Mouse (Mus musculus) liver, adult 2 months (tissue): ENCODE data around the gene Hsf2bp. TPM values are rescaled to one million over a fixed set of nuclear protein-coding genes. Genes with fewer than 3 reads are reported as not detected.

Source experiments
- DNase-seq: peaks from one replicate; pipeline ENCODE4 v3.0.0-alpha.2; 2011; ENCODE audit warnings: low read depth, low spot score; ENCODE audit errors: extremely low read depth
- H3K27ac ChIP-seq: fragments of 200-500 bp; replicated peaks from 2 replicates; pipeline ENCODE4 v1.5.1; 2012; ENCODE audit warnings: low read depth, mild to moderate bottlenecking, control low read depth, inconsistent platforms, low read length; ENCODE audit not compliant: insufficient read depth
- H3K27me3 ChIP-seq: fragments of 200-500 bp; 2 replicates; pipeline ENCODE4 v1.6.1; 2012; ENCODE audit warnings: mild to moderate bottlenecking, moderate library complexity, low read length, inconsistent platforms; ENCODE audit not compliant: control insufficient read depth, insufficient read depth
- H3K36me3 ChIP-seq: fragments of 200-500 bp; 2 replicates; pipeline ENCODE4 v1.6.1; 2012; ENCODE audit warnings: low read length, inconsistent platforms; ENCODE audit not compliant: control insufficient read depth, insufficient read depth
- H3K4me1 ChIP-seq: fragments of 200-500 bp; 2 replicates; pipeline ENCODE4 v1.6.1; 2011; ENCODE audit warnings: low read length; ENCODE audit not compliant: control insufficient read depth, insufficient read depth
- H3K4me3 ChIP-seq: fragments of 200-500 bp; 2 replicates; pipeline ENCODE4 v1.5.1; 2011; ENCODE audit warnings: low read depth, mild to moderate bottlenecking, control low read depth, low read length, moderate library complexity; ENCODE audit not compliant: insufficient read depth
- H3K79me2 ChIP-seq: fragments of 200-500 bp; 2 replicates; pipeline ENCODE4 v1.6.1; 2012; ENCODE audit warnings: inconsistent platforms, mild to moderate bottlenecking, low read length, moderate library complexity; ENCODE audit not compliant: control insufficient read depth, insufficient read depth
- H3K9ac ChIP-seq: fragments of 200-500 bp; 2 replicates; pipeline ENCODE4 v1.6.1; 2012; ENCODE audit warnings: low read depth, mild to moderate bottlenecking, control low read depth, inconsistent platforms, low read length
- CTCF ChIP-seq: fragments of 200-500 bp; IDR thresholded peaks from 2 replicates; pipeline ENCODE4 v1.5.1; 2011; ENCODE audit warnings: low read depth, low read length, control low read depth
- POLR2A ChIP-seq: fragments of 200-500 bp; IDR thresholded peaks from 2 replicates; pipeline ENCODE4 v1.6.1; 2011; ENCODE audit warnings: low read length, control low read depth; ENCODE audit not compliant: insufficient read depth; ENCODE audit errors: extremely low read depth
- WGBS: fragments of 180-500 bp; shearing (Covaris S2); methylation state at CpG from one replicate; pipeline ENCODE4 v1.1.7; 2018; 5-methylcytosine and 5-hydroxymethylcytosine counted together
- polyA plus RNA-seq: library from polyadenylated mRNA; depleted of rRNA; stranded (reverse); fragments of >200 nt; gene quantifications from 2 replicates; pipeline ENCODE4 v1.2.3, GENCODE M21; 2012
- total RNA-seq: library from RNA; depleted of rRNA; stranded (reverse); fragments of >200 nt; gene quantifications from 2 replicates; pipeline ENCODE4 v1.2.3, GENCODE M21; 2014

Hsf2bp gene
- total and polyA plus RNA-seq, 2 experiments, result 0.18 to 0.46 TPM

- no peaks in the 10 kb centered on the region for H3K27me3 ChIP-seq
- H3K9ac ChIP-seq, result no peak overlapping the region
- 99% methylated on average over 3 of the region's 3 CpGs for WGBS
- no peaks in the 10 kb centered on the region for H3K4me1 ChIP-seq
- no peaks in the 10 kb centered on the region for H3K79me2 ChIP-seq
- DNase-seq, result no peak
- H3K36me3 ChIP-seq, result no peaks in the 10 kb centered on the region
- no peak overlapping the region for H3K27ac ChIP-seq
- TF ChIP-seq POLR2A (no peak), CTCF (no peak)
- H3K4me3 ChIP-seq, result no peak overlapping the region
These were observed 32.9 kb downstream of the Hsf2bp start for GRCm38 (mm10) chr17:32003251-32003650.

- Histone ChIP-seq H3K4me3 (no peak overlapping the region), H3K79me2 (no peaks in the 10 kb centered on the region), H3K9ac (no peak overlapping the region), H3K27ac (no peak overlapping the region), H3K36me3 (no peaks in the 10 kb centered on the region), H3K27me3 (no peaks in the 10 kb centered on the region), H3K4me1 (no peaks in the 10 kb centered on the region)
- DNase-seq, result no peak
- 71% methylated on average over 1 of the region's 1 CpGs for WGBS
- no peak for TF ChIP-seq POLR2A
- TF ChIP-seq CTCF, result no peak
These were observed 37.8 kb downstream of the Hsf2bp start for GRCm38 (mm10) chr17:31998351-31998750.

GRCm38 (mm10) chr17:31996331-31996730 is 39.8 kb downstream of the Hsf2bp start:
- no peaks in the 10 kb centered on the region for H3K27me3 ChIP-seq
- no peaks in the 10 kb centered on the region for H3K4me1 ChIP-seq
- H3K4me3 ChIP-seq, result no peak overlapping the region
- H3K9ac ChIP-seq, result no peak overlapping the region
- H3K36me3 ChIP-seq, result no peaks in the 10 kb centered on the region
- TF ChIP-seq POLR2A (no peak), CTCF (no peak)
- H3K27ac ChIP-seq, result no peak overlapping the region
- H3K79me2 ChIP-seq, result no peaks in the 10 kb centered on the region
- DNase-seq, result no peak
- 81% methylated on average over 4 of the region's 4 CpGs for WGBS

GRCm38 (mm10) chr17:31995784-31996183 is 40.4 kb downstream of the Hsf2bp start:
- DNase-seq, result no peak
- no peaks in the 10 kb centered on the region for H3K79me2 ChIP-seq
- no peak overlapping the region for H3K27ac ChIP-seq
- H3K4me3 ChIP-seq, result no peak overlapping the region
- 47% methylated on average over 2 of the region's 2 CpGs for WGBS
- no peaks in the 10 kb centered on the region for H3K27me3 ChIP-seq
- no peaks in the 10 kb centered on the region for H3K36me3 ChIP-seq
- no peak overlapping the region for H3K9ac ChIP-seq
- H3K4me1 ChIP-seq, result no peaks in the 10 kb centered on the region
- TF ChIP-seq POLR2A (no peak), CTCF (no peak)

- Histone ChIP-seq H3K27me3 (no peaks in the 10 kb centered on the region), H3K4me1 (no peaks in the 10 kb centered on the region), H3K79me2 (no peaks in the 10 kb centered on the region), H3K4me3 (no peak overlapping the region), H3K9ac (no peak overlapping the region), H3K27ac (no peak overlapping the region), H3K36me3 (no peaks in the 10 kb centered on the region)
- TF ChIP-seq POLR2A (no peak), CTCF (no peak)
- no peak for DNase-seq
These were observed 42.0 kb downstream of the Hsf2bp start for GRCm38 (mm10) chr17:31994132-31994531.

GRCm38 (mm10) chr17:31993354-31993753 is 42.8 kb downstream of the Hsf2bp start:
- TF ChIP-seq POLR2A (no peak), CTCF (no peak)
- H3K4me1 ChIP-seq, result no peaks in the 10 kb centered on the region
- H3K4me3 ChIP-seq, result no peak overlapping the region
- no peaks in the 10 kb centered on the region for H3K27me3 ChIP-seq
- no peak overlapping the region for H3K27ac ChIP-seq
- H3K36me3 ChIP-seq, result no peaks in the 10 kb centered on the region
- no peak for DNase-seq
- no peaks in the 10 kb centered on the region for H3K79me2 ChIP-seq
- H3K9ac ChIP-seq, result no peak overlapping the region
- 94% methylated on average over 1 of the region's 1 CpGs for WGBS
